Mouse (Mus musculus): ENCODE measurements around the gene Rnf217. TPM values are rescaled to one million over a fixed set of nuclear protein-coding genes. Genes with fewer than 3 reads are reported as not detected.

Gene Rnf217
- total and polyA plus RNA-seq, 2 experiments, result 3.5 to 8.0 TPM

DNA sequence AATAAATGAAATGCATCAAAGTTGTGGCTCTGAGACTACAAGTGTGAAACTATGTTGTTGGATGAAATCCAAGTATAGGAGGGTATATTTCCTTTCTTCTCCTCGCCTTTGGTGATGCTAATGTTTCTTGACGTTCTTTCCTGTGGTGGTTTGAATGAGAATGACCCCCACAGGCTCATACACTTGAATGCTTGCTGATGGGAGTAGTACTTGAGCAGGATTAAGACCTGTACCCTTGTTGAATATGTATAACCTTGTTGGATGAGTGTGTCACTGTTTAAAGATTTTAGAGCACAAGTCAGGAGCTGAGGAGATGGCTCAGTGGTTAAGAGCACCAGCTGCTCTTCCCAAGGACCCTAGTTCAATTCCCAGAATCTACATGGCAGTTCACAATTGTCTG is 6.4 kb upstream of the Rnf217 start:
- Histone ChIP-seq H3K27me3 (ENCODE audit: control insufficient read depth, insufficient read depth, low read length) (no peaks in the 10 kb centered on the region), H3K4me3 (ENCODE audit: insufficient read depth, low read depth, low read length) (no peak overlapping the region), H3K4me1 (ENCODE audit: control insufficient read depth, insufficient read depth, low read length) (no peaks in the 10 kb centered on the region), H3K36me3 (ENCODE audit: control insufficient read depth, insufficient read depth, low read length) (no peaks in the 10 kb centered on the region), H3K9ac (ENCODE audit: low read depth, low read length) (no peak overlapping the region), H3K79me2 (ENCODE audit: control insufficient read depth, insufficient read depth, low read length) (no peaks in the 10 kb centered on the region), H3K27ac (replicated peaks; ENCODE audit: insufficient read depth, low read depth, low read length) (no peak overlapping the region)
- TF ChIP-seq CTCF (IDR thresholded peaks at IDR 0.05; ENCODE audit: low read depth, low read length) (no peak), POLR2A (IDR thresholded peaks at IDR 0.05; ENCODE audit: extremely low read depth, insufficient read depth, low read length) (no peak)
- 64% methylated on average over 2 of the region's 2 CpGs for WGBS
- DNase-seq (ENCODE audit: extremely low read depth, low read depth, low spot score), result no peak

DNA sequence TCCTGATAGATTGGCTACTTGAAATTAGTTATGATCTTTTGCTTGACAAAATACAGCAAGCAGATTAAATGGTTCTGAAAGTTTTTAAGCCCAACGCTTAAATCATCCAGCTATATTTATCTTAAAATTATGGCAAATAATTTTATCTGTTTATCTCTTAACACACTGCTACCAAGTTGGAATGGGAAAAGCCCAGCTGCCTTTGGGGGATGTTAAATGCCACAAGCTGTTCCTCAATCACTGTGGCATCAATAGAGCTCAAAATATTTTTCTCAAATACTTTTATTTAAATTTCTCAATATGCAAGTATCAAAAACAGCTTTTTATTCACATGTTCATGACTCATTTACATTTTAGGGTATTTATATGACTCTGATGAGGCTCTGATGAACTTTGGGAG is 5.1 kb upstream of the Rnf217 start:
- no peaks in the 10 kb centered on the region for H3K4me1 ChIP-seq (ENCODE audit: control insufficient read depth, insufficient read depth, low read length)
- H3K36me3 ChIP-seq (ENCODE audit: control insufficient read depth, insufficient read depth, low read length), result no peaks in the 10 kb centered on the region
- WGBS, result 88% methylated on average over 1 of the region's 1 CpGs
- H3K9ac ChIP-seq (ENCODE audit: low read depth, low read length), result no peak overlapping the region
- H3K27me3 ChIP-seq (ENCODE audit: control insufficient read depth, insufficient read depth, low read length), result no peaks in the 10 kb centered on the region
- no peak overlapping the region for H3K27ac ChIP-seq (replicated peaks; ENCODE audit: insufficient read depth, low read depth, low read length)
- H3K4me3 ChIP-seq (ENCODE audit: insufficient read depth, low read depth, low read length), result no peak overlapping the region
- no peak for DNase-seq (ENCODE audit: extremely low read depth, low read depth, low spot score)
- peaks cover 3% of the 10 kb centered on the region; the same call in 1 of the 2 replicates for H3K79me2 ChIP-seq (ENCODE audit: control insufficient read depth, insufficient read depth, low read length)
- TF ChIP-seq CTCF (IDR thresholded peaks at IDR 0.05; ENCODE audit: low read depth, low read length), result no peak
- no peak for TF ChIP-seq POLR2A (IDR thresholded peaks at IDR 0.05; ENCODE audit: extremely low read depth, insufficient read depth, low read length)

DNA sequence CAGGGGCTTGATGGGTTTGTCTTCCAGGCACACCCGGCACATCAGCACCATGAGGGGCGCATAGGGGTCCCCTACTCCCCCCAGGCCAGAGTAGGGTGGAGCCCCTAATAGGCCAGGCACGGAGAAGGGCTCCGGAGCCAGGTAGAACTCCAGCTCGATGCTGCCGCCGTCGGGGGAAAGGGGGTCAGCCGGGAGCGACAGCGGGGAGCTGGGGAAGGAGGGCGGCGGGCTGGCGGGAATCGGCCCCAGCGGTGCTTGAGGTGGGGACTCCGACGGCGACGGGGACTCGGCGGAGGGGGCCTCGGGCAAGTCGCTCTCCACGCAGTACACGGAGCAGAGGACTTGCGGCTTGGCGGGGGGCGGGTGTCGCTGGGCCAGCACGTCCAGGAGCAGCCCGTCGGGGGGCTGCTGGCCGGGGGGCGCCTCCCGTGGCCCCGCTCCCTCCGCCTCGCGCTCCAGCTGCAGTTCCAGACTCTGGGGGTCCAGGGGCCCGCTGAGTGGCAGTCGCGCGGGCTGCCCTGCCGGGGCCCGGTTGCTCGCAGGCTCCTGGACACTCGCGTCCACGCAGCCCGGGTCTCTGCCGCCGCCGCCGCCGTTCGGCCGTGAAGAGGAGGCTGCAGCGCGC is 431 bp downstream of the Rnf217 start:
- peak overlapping the region; percentile 100 for H3K27ac ChIP-seq (replicated peaks; ENCODE audit: insufficient read depth, low read depth, low read length)
- no peaks in the 10 kb centered on the region for H3K36me3 ChIP-seq (ENCODE audit: control insufficient read depth, insufficient read depth, low read length)
- H3K4me1 ChIP-seq (ENCODE audit: control insufficient read depth, insufficient read depth, low read length), result peaks cover 14% of the 10 kb centered on the region
- 2% methylated on average over 58 of the region's 60 CpGs for WGBS
- peaks cover 29% of the 10 kb centered on the region for H3K79me2 ChIP-seq (ENCODE audit: control insufficient read depth, insufficient read depth, low read length)
- TF ChIP-seq POLR2A (IDR thresholded peaks at IDR 0.05; ENCODE audit: extremely low read depth, insufficient read depth, low read length), result no peak
- TF ChIP-seq CTCF (IDR thresholded peaks at IDR 0.05; ENCODE audit: low read depth, low read length), result no peak
- H3K9ac ChIP-seq (ENCODE audit: low read depth, low read length), result peak overlapping the region; percentile 99
- peak overlapping the region; percentile 69 for H3K4me3 ChIP-seq (ENCODE audit: insufficient read depth, low read depth, low read length)
- H3K27me3 ChIP-seq (ENCODE audit: control insufficient read depth, insufficient read depth, low read length), result no peaks in the 10 kb centered on the region; the same call in 1 of the 2 replicates
- no peak for DNase-seq (ENCODE audit: extremely low read depth, low read depth, low spot score)

DNA sequence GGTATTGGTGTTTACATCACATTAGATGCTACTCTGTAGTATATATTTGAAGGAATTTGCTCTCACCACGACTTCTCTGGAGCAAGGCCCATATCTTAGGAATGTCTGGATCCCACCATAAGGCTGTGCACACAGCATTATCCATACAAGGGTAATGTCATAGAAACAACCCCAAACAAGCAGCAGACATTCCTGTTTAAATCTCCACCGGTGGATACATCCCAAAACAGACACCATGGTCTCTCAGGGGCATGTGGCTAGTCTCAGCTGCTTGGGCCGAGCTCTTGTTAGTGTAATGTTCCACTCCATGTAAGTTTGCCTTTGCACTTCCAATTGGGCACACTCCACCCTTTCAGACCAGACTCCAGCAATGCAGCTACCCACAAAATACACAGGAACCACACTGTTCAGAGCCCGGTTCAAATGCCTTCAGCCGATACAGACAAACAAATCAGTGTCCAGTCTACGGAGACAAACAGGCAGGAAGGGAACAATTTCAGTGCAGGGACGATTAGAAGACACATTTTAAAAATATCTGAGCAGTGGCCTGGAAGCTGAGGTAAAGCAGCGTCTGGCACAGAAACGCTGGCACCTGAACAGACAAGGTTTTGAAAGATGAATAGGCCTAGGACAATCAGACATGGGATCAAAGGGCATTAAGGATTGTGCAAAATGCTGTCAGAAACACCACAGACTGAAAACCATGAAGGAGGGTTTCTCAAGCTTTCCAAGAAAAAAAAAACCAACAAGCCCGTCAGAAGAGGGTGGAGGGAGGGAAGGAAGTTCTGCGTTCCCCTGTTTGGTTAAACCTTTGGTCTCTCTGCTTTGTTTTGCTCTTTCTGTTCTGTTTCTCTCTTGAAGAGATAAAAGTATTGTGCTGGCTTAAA is 1.8 kb downstream of the Rnf217 start:
- Histone ChIP-seq H3K4me1 (ENCODE audit: control insufficient read depth, insufficient read depth, low read length) (peaks cover 14% of the 10 kb centered on the region), H3K36me3 (ENCODE audit: control insufficient read depth, insufficient read depth, low read length) (no peaks in the 10 kb centered on the region), H3K27me3 (ENCODE audit: control insufficient read depth, insufficient read depth, low read length) (no peaks in the 10 kb centered on the region; the same call in 1 of the 2 replicates), H3K9ac (ENCODE audit: low read depth, low read length) (peak overlapping the region; percentile 49), H3K4me3 (ENCODE audit: insufficient read depth, low read depth, low read length) (peak overlapping the region; percentile 69), H3K79me2 (ENCODE audit: control insufficient read depth, insufficient read depth, low read length) (peaks cover 29% of the 10 kb centered on the region), H3K27ac (replicated peaks; ENCODE audit: insufficient read depth, low read depth, low read length) (peak overlapping the region; percentile 100)
- TF ChIP-seq POLR2A (IDR thresholded peaks at IDR 0.05; ENCODE audit: extremely low read depth, insufficient read depth, low read length) (no peak), CTCF (IDR thresholded peaks at IDR 0.05; ENCODE audit: low read depth, low read length) (no peak)
- WGBS, result 6% methylated on average over 11 of the region's 11 CpGs
- peak; percentile 97 for DNase-seq (ENCODE audit: extremely low read depth, low read depth, low spot score)

DNA sequence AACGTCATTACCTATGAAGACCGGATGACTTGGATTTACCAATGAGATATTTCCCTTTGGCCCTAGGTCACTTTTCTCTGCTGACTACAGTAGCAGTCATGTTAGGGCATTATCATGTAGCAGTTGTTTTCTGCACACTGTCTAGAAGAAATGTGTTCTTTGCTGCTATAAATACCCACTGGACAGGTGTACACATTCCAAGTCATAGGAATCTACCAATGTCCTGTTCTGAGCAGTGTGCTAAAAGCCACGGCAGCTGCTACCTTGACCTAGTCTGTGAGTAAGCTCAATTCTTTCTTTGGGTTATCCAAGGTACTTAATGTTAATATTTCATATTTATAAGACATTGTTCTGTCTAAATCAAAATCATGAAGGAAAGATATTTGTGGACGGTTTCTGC is 5.1 kb downstream of the Rnf217 start:
- no peaks in the 10 kb centered on the region for H3K36me3 ChIP-seq (ENCODE audit: control insufficient read depth, insufficient read depth, low read length)
- H3K4me3 ChIP-seq (ENCODE audit: insufficient read depth, low read depth, low read length), result no peak overlapping the region
- H3K79me2 ChIP-seq (ENCODE audit: control insufficient read depth, insufficient read depth, low read length), result peaks cover 34% of the 10 kb centered on the region
- WGBS, result 78% methylated on average over 4 of the region's 4 CpGs
- H3K9ac ChIP-seq (ENCODE audit: low read depth, low read length), result no peak overlapping the region
- TF ChIP-seq POLR2A (IDR thresholded peaks at IDR 0.05; ENCODE audit: extremely low read depth, insufficient read depth, low read length) (no peak), CTCF (IDR thresholded peaks at IDR 0.05; ENCODE audit: low read depth, low read length) (no peak)
- H3K4me1 ChIP-seq (ENCODE audit: control insufficient read depth, insufficient read depth, low read length), result peaks cover 16% of the 10 kb centered on the region
- no peak overlapping the region for H3K27ac ChIP-seq (replicated peaks; ENCODE audit: insufficient read depth, low read depth, low read length)
- no peak for DNase-seq (ENCODE audit: extremely low read depth, low read depth, low spot score)
- H3K27me3 ChIP-seq (ENCODE audit: control insufficient read depth, insufficient read depth, low read length), result no peaks in the 10 kb centered on the region; the same call in 1 of the 2 replicates
